Mouse (Mus musculus) testis, postnatal 14 days (tissue): ENCODE measurements at regions not wholly inside any gene's neighbourhood (a gene's known extent, or its start where the extent isn't known, plus 50 kb on each side); places are given as distances from the start of the nearest gene placed in this dataset.

ENCODE experiments used
- DNase-seq: peaks from one replicate; pipeline ENCODE4 v3.0.0; 2021; ENCODE audit warnings: low spot score

DNA sequence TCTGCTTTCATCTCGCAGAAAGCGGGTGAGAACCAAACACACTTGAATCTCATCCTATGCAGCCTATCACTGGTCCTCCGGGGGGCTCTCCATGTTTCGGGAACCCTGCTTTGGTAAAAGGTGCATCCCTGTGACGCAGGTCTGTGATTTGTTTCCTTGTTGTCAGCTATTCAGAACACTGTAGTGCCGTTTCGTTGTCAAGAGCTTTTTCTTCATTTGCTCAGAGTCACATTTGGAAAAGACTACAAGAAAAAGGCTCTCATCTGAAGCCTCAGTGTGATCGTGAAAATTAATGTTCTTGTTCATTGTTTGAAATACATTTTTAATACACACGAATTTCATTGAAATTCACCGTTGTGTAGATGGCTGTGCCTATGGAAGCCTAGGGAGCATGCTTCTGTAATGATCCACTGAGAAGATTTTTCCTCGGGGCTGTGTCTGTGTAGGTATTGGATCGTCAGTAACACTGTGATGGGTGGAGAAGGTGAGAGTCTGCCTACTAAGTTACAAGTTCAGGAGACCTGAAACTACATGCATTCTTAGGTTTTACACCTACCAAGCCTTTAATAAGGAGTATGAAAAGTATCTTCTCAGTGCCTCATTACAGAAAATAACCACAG is 112.0 kb upstream of the Paqr3 start:
- no peak for DNase-seq

DNA sequence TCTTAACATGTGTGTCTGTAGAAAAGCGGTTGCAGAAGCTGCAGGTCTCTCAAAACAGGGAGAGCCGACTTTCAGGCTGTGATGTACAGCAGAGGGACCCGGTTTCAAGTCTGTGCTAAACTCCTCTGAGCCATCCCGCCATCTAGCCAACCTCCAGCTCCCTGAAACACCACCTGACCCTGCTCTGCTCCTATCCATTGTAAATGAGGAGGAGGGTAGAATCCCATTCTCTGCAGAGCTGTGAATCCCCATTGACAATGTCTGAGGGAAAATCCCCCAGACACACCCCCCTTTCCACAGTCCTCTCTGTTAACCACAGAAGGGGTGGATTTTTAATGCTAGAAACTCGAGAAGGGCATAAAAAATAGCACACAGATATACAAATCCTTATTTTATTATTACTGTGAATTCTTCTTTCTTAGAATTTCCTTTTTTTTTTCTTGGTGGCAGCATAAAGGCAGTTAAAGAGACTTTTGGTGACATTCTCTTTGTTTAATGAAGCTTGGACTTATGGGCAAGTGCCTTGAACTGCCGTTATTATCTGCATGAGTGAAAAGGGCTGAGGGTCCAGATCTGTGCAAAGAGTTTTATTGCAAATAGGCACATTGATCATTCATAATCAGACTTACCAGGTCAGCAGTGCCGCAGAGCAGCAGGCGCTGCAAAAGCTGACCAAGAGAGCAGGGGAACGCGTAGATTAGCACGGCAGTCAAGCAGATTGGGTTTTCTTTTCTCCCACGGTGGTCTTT is 111.3 kb upstream of the Paqr3 start:
- DNase-seq, result no peak

DNA sequence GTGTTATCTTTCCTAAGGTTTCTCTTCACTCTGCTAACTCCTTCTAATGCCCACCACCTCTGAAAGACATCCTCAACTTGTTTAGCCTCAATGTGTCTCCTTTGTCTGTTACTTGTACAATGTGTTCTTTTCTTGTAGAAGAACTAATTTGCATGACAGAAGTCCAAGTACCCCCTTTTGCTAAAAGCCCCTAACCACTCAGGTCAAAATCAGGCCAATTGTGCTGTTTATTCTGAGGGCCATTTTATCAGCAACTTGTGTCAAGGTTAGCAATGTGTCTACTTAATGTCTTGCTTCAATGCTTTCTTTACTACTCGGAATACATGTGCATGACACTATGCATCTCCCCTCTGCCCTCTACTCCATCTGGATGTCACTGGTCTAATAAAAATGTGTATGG is 107.3 kb upstream of the Paqr3 start:
- no peak for DNase-seq

GRCm38 (mm10) chr5:97205606-97206005 is 94.2 kb upstream of the Paqr3 start:
- no peak for DNase-seq

GRCm38 (mm10) chr5:97204337-97204736 is 92.9 kb upstream of the Paqr3 start:
- DNase-seq, result no peak

DNA sequence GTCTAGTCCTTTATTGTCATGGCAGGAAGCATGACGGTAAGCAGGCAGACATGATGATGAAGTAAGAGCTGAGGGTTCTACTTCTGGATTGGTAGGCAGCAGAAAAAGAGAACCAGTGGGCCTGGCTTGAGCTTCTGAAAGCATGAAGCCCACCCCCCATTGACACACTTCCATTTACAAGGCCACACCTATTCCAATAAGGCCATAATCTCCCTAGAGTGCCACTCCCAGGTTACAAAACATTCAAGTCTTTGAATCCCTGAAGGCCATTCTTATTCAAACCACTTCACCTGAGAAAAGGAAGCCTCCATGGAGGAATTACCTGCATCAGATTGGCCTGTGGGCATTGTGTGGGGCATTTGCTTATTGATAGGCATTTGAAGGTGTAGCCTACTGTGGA is 92.2 kb upstream of the Paqr3 start:
- no peak for DNase-seq

- no peak for DNase-seq
These were observed 91.2 kb upstream of the Paqr3 start for GRCm38 (mm10) chr5:97202557-97202956.

DNA sequence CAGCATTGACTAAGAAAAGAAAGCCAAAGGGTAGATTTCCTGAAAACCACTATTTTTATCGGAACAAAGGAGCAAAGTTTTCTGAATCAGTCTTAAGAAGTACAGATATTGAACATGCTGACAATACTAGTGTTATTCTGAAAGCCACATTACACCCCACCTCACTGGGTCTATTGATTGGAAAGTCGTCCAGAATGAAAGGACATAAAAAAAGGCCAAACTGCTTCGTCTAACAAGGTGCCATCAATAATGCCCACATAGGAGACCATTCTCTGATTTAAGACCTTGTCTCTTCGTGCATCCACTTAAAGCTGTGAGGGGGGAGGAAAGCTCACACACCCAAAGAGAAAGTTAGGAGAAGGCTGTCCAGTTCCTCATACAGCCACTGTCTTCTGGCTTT is 89.3 kb upstream of the Paqr3 start:
- no peak for DNase-seq

GRCm38 (mm10) chr5:97195281-97195660 is 83.9 kb upstream of the Paqr3 start:
- no peak for DNase-seq

GRCm38 (mm10) chr5:97194656-97195280 is 83.4 kb upstream of the Paqr3 start:
- no peak for DNase-seq

DNA sequence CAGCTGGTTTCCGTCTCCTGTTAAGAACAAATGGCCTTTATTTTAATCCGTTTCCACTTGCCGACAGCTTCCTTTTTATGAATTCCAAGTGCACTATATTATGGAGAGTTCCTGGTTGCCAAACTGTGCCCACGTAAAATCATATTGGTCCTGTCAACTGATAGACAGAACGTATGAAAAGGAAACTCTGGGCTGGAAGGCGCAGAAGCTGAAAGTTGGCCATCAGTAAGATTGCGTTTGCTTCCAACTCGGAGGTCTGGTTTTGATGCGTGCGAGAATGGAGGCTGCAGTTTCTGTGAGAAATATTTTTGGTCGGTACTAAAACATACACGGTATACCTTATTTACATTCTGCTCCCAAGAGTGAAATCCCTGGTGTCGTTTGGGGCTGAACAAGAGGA is 81.3 kb upstream of the Paqr3 start:
- DNase-seq, result no peak

DNA sequence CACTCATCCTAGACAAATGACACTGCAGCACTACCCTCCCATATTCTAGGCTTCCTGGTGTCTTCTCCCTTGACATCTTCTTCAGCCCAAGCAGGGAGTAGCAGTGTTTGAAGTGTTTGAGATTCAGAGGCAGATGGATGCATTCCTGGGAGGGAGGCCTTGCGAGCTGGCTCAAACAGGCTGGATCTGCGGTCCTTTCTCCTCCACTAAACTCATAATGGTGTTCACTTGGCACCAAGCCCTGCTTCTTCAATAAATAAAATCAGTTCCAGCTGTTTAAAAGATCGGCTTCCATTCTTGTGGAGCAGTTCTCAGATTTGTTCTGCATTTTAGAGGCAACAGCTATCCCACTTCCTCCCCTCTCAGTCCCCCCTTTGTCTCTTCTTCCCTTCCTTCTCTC is 79.3 kb upstream of the Paqr3 start:
- DNase-seq, result no peak

DNA sequence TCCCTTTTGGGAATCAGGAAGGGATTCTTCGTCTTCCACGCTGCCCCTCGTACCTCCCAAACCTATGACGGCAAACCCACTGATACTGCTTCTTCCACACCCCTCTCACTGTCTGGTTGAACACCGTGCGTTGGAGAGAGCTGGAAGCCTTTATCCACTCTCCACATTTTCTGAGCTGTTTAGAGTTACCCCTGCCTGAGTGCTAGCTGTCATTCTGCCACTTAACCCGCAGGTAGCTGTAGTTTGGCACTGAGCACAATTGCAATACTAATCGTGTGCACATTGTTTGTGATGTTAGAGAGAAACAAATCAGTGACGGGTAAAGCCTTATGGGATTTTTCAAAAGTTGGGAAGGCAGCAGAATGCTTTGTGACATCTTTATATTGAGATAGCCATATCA is 73.1 kb upstream of the Paqr3 start:
- no peak for DNase-seq

DNA sequence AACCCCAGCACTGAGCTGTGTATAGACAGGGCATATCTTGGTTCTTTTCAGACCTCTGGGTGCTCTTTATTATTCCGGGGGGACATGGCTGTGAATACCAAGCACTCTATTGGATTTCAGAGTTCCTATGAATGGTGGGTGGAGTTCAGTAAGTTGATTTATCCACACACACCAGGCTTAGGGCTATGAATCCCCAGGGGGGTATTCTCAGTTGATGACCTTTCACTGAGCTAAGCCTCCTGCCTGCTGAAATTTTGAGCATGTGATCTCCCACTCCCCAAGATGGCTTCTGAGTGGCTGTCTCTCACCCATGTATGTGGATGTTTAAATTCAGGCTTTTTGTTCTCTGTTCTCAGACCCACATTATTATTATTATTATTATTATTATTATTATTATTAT is 69.9 kb upstream of the Paqr3 start:
- no peak for DNase-seq

- no peak for DNase-seq
These were observed 63.0 kb upstream of the Paqr3 start for GRCm38 (mm10) chr5:97174446-97174845.

DNA sequence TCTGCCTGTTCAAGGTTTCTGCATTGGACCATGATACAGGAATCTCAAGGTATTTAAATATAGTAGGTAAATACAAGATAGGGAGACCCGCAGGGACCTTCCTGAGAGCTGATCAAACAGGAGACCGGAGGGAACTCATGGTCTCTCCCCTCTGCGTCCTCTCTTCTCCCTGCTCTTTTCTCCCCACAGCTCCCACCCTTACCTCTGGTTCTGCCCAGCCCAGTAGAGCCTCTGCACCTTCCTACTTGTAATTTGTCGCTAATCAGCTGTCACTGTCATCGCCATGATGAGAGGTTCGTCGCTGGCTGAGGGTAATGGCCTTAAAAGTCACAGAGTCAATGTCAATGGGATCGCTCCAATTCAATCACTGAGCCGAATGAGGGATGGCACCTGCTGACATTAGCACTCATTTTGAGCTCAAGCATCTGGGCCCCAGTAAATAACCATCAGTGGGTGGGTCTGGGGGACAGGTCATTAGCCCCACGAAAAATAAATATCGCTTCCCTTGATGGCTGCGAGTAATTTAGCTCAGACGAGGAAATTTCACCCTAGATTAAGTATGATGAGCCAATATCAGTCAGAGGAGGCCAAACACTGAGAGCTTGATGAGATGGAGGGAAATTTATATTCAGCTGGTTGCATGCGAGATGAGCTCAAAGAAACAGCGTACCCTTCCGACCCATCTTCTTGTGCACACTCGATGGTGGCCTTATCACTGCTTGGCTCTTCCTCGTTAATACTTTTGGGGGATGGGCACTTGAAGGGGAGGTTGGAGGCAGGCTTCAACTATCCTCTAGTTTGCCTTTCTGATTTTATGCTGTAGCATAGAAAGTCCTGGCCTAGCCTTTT is 56.2 kb upstream of the Paqr3 start:
- no peak for DNase-seq

DNA sequence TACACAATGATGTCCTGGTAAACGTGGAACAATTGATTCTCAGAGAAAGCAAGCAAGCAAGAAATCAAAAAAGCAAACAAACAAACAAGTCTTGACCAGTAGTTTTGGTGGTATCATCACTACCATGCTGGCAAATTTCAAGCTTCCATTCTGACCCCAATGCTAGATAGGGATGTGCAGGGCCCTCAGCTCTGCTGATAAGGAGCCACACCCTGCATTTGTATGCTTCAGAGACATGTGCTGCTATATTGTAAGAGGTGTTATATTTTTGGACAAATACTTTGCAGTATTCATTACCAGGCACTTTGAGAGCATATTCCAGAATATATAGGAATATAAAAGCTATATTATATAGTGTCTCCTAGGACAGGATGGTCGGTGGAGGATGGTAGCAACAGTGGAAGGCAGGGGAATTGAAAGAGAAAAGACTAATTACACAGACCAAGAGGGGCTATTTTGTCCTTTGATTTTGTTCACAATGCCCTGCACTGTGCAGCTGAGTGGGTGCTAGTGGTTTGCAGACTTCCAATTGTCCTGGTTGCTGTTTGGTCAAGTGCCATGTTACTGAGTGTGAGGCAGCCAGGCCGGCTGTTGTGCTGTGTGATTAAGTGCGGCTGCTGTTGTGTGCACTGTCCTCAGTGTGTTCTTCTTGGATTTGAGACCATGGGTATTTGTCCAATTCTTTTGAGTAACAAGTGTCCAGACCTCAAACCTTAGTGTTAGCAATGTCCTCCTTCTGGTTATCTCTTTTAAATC is 54.9 kb upstream of the Paqr3 start:
- DNase-seq, result no peak
